Mouse (Mus musculus): Measurements from ENCODE around the gene Rab10.

The Rab10 gene

DNA sequence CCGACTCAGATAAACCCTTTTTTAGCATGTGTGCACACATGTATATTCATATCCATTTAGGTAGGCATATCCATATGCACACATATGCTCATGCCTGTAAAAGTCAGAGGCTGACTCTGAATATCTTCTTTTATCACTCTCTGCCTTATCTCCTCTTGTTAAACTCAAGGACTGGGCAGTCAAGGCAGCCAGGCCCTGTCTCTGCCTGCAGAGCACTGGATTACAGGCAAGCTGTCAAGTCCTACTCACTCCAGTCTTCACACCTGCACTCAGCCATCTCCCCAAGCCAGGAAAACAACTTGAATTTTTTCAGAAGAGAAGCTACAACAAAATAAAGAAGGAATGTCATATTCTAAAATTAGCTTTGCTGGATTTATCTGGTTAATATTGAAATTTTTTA, 17.9 kb downstream of the Rab10 start:
- DNase-seq = no peak

GRCm38 (mm10) chr12:3291038-3291437, 18.7 kb downstream of the Rab10 start:
- DNase-seq = no peak

GRCm38 (mm10) chr12:3288440-3288839, 21.3 kb downstream of the Rab10 start:
- DNase-seq = no peak

DNA sequence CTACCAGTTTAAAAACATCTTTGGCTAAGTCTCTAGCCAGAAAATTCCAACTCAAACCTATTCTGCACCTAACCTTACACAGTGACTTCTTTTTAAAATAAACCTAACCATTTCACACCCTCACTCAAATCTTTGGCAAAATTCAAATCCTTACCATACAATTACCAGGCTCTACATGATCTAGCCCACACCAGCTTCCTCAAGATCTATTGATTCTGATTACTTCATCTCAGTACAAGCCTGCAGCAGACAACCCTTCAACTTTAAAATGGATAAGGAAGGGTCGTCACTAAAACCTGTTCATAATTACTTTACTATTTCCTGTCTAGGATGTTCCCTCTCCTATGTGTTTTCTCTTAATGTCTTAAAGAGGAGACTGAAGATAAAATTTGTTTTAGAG, 23.9 kb downstream of the Rab10 start:
- DNase-seq = no peak

GRCm38 (mm10) chr12:3285377-3285776, 24.4 kb downstream of the Rab10 start:
- no peak for DNase-seq

DNA sequence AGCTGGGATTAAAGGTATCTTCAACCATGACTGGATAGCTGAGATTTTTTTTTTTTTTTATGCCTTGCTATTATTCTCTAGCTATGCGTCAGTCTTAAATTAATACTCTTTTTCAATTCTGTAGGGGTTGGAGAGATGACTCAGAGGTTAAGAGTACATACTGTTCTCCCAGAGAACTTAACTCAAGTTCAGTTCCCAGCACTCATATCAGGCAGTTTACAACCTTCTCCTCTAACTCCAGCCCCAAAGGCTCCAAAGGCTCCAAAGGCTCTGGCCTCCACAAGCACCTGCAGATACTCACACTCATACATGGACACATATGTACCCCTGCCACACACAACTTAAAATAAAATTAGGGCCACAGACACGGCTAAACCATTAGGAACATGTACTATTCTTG, 25.3 kb downstream of the Rab10 start:
- DNase-seq = no peak

- DNase-seq = no peak
Measured at GRCm38 (mm10) chr12:3283829-3284440, 25.8 kb downstream of the Rab10 start.

DNA sequence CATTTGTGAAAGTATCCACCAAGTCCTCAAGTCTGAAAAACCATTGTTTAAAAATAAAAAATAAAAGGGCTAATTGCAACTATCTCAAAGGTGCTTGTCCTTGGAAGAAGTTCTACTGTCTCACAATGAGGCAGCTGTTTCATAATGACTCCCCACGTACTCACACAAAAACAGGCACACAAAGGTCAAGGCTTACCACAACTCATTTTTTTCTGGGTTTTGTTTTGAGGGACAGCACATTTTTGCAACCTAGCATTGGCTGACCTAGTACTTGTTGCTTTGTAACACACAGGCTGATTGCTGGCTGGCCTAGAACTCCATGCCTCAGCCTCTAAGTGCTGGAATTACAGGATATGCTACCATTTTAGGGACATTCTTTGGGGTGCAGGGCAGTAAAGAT, 26.8 kb downstream of the Rab10 start:
- DNase-seq = no peak

- no peak for DNase-seq
Measured at GRCm38 (mm10) chr12:3282520-3282919, 27.2 kb downstream of the Rab10 start.

DNA sequence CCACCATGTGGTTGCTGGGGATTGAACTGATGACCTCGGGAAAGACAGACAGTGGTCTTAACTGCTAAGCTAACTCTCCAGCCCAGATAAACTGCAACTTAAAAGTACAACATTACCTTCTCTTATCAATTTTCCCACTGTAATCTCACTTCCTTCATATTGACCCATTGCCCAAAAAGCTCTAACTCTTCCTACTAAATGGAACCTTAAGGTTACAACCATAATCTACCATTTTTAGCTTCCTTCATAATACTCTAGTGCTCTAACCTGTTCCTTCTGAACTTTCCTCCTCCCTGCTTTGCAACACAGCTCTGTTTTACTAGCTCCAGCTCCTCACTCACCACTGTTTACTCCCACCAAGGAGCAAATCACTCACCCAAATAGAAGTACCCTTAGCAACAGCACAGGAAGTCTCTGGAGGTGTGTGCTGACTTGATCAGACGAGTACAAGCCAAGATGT, 30.9 kb downstream of the Rab10 start:
- DNase-seq = no peak

DNA sequence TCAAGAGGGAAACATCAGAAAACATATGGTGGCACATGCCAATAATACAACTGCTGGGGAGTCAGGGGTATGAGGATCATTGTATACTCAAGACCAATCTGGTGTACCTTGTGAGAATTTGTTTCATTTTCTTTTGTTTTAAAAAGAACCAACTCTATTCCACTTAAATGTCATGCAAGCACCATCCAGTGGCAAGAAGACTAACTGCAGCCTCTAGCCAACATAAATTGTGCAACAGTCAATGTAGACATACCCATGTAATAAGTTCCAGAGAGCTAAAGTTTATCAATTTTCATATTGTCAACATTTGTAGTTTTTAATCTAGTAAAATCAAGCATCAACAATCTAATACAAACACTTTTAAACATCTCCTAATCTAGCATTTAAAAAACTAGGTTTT, 39.0 kb downstream of the Rab10 start:
- no peak for DNase-seq

DNA sequence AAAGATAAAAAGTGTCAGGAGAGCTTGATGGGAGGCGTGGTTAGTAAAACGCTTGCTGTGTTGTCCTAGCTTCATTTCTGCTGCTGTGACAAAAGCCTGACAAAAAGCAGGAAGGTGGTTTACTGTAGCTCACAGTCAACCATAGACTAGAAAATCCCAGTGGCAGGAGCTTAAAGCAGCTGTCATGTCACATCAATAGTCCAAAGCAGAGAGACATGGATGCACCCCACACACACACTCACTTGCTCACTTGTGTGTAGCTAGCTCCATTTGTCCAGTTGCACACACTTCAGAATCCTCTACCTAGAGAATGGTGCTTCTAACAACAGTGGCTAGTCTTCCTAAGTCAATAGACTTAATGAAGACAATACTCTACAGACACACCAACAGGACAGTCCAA, 42.4 kb downstream of the Rab10 start:
- no peak for DNase-seq

- no peak for DNase-seq
Measured at GRCm38 (mm10) chr12:3265188-3265587, 44.6 kb downstream of the Rab10 start.

DNA sequence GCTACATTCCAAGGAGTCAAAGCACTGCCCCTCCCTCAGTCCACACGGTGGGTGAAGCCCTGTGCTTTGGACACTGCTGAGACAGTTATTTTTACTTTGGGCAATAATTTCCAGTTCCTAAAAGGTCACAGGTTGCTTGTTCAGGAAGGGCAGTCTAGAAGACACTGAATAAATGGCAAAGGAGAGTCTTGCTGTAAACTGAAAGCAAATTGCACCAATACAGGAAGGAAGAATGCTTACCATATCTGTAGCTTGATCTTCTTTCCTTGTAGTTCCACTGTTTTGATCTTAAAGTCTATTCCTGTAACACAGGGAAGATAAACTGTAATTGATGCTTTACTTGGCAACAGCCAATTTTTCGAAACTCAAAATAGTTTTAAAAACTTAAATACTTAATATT, 45.3 kb downstream of the Rab10 start:
- DNase-seq = no peak

DNA sequence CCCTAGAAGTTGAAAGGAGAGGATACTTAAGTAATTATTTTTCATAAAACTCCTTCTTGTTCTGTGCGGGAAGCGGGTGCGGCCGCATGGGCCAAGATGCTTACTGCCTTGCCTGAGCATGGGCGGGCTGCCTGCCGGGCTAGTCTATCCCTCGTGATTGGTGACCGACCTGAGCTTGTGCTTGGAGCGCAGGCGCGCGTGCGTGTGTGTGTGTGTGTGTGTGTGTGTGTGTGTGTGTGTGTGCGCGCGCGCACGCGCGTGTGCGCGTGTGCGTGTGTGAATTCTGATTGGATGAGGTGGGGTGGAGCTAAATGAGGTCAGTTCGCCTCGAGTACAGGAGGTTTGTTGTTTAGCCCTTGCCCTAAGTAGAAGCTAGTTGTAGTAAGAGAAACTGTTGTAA, 48.2 kb downstream of the Rab10 start:
- no peak for DNase-seq

DNA sequence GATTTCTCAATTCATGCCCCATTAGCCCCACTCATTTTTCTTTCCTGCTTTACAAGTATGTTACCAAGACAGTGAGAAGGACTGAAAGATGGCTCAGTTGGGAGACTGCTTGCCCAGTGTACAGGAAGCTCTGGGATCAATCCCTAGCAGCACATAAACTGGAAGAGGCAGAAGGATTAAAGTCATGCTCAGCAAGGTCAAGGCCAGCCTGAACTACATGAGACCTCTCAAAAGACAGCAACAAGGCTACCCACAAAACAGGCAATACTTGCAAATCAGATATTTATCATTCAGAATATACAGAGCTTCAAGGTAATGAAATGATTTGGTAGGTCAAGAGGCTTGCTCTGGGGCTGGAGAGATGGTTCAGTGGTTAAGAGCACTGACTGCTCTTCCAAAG, 53.8 kb downstream of the Rab10 start:
- DNase-seq = no peak

- no peak for DNase-seq
Measured at GRCm38 (mm10) chr12:3255435-3255834, 54.3 kb downstream of the Rab10 start.

GRCm38 (mm10) chr12:3253591-3253990, 56.2 kb downstream of the Rab10 start:
- no peak for DNase-seq

GRCm38 (mm10) chr12:3246091-3246490, 63.7 kb downstream of the Rab10 start:
- no peak for DNase-seq

- no peak for DNase-seq
Measured at GRCm38 (mm10) chr12:3239544-3239943, 70.2 kb downstream of the Rab10 start.

GRCm38 (mm10) chr12:3238361-3239051, 71.3 kb downstream of the Rab10 start:
- no peak for DNase-seq

DNA sequence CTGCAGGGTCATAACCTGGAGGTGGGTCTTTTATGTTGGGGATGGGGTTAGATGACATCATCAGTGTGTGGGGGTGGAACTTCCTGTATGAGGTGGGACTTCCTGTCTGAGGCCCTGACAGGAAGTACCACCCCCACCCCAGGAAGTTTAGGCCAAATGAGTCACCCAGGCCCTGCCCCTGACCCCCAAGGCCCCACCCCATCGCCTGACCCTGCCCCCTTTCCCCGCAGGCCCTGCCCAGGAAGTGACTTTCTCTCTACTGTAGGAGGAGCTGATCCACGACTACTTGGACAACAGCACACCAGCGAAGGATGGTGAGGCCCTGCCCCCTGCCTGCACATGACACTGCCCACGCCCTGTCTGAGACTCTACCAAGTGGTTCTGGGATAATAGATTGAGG, 72.0 kb downstream of the Rab10 start:
- no peak for DNase-seq

GRCm38 (mm10) chr12:3236831-3237681, 72.7 kb downstream of the Rab10 start:
- peak in 1 of 2 experiments; percentile 25 for DNase-seq

GRCm38 (mm10) chr12:3236163-3236641, 73.6 kb downstream of the Rab10 start:
- peak in 1 of 2 experiments; percentile 46 for DNase-seq
